Mouse (Mus musculus) heart, embryonic 16.5 days (tissue): ENCODE measurements around the gene Prdm10. TPM values are rescaled to one million over a fixed set of nuclear protein-coding genes. Genes with fewer than 3 reads are reported as not detected.

Source experiments
- ATAC-seq: fragments of 200-750 bp; cut with Nextera tagmentation; replicated peaks from 2 replicates; pipeline ENCODE4 v1.8.0; 2017; ENCODE audit warnings: moderate number of reproducible peaks; ENCODE audit not compliant: insufficient read depth, low FRiP score; ENCODE audit errors: extremely low read depth
- H3K27ac ChIP-seq: fragments of 300-500 bp; sonication (generic); 2 replicates; pipeline ENCODE4 v1.5.1; 2014; ENCODE audit warnings: mild to moderate bottlenecking, low read length, control low read depth, moderate library complexity
- H3K27me3 ChIP-seq: fragments of 300-500 bp; sonication (generic); 2 replicates; pipeline ENCODE4 v1.6.1; 2014; ENCODE audit warnings: low read length, mixed read lengths; ENCODE audit not compliant: control insufficient read depth, insufficient read depth
- H3K36me3 ChIP-seq: fragments of 300-500 bp; sonication (generic); 2 replicates; pipeline ENCODE4 v1.6.1; 2014; ENCODE audit not compliant: control insufficient read depth, insufficient read depth
- H3K4me1 ChIP-seq: fragments of 300-500 bp; sonication (generic); 2 replicates; pipeline ENCODE4 v1.6.1; 2014; ENCODE audit warnings: low read length, mixed read lengths; ENCODE audit not compliant: control insufficient read depth, insufficient read depth
- H3K4me2 ChIP-seq: fragments of 300-500 bp; sonication (generic); 2 replicates; pipeline ENCODE4 v1.6.1; 2014; ENCODE audit warnings: low read depth, mild to moderate bottlenecking, control low read depth, low read length
- H3K4me3 ChIP-seq: fragments of 300-500 bp; sonication (generic); 2 replicates; pipeline ENCODE4 v1.5.1; 2014; ENCODE audit warnings: mild to moderate bottlenecking, control low read depth, low read length
- H3K9ac ChIP-seq: fragments of 300-500 bp; sonication (generic); 2 replicates; pipeline ENCODE4 v1.6.1; 2014; ENCODE audit warnings: low read length, control low read depth
- H3K9me3 ChIP-seq: fragments of 300-500 bp; sonication (generic); replicated peaks from 2 replicates; pipeline ENCODE4 v1.6.1; 2016; ENCODE audit warnings: low read length; ENCODE audit not compliant: control insufficient read depth
- WGBS: fragments of 180-500 bp; shearing (Covaris S2); extraction: QIAGEN DNeasy Blood & Tissue Kit; methylation state at CpG from one replicate; pipeline ENCODE4 v1.1.7; 2014; 5-methylcytosine and 5-hydroxymethylcytosine counted together
- polyA plus RNA-seq: library from polyadenylated mRNA; unstranded; fragments of >200 nt; fragmentation: Nextera tagmentation; extraction: Ambion mirVana; gene quantifications from 2 replicates; pipeline ENCODE4 v1.2.1, GENCODE M21; 2015

Gene Prdm10
- polyA plus RNA-seq, 1 experiment from 2014 or later, result 3.5 TPM

DNA sequence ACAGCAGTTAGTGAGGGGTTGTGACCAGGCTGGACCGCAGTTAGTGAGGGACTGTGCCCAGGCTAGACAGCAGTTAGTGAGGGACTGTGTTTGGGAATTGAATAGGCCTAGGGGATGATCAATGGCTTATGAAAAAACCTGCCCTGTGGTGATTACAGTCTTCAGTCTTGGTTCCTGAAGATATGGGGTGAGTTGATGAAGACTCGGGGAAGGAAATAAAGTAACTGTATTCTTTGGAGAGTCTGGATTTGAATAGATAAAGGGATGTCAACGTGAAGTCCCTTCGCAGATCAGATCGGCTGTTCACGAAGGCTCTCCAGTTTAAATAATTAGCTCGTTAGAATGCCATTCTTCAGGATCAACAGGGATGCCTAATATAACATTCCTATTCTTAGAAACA, 24.4 kb upstream of the Prdm10 start:
- Histone ChIP-seq H3K27me3 (no peaks in the 10 kb centered on the region), H3K4me3 (no peak overlapping the region), H3K27ac (no peak overlapping the region), H3K4me1 (peaks cover 8% of the 10 kb centered on the region; the same call in 1 of the 2 replicates), H3K9ac (no peak overlapping the region), H3K4me2 (no peak overlapping the region), H3K36me3 (no peaks in the 10 kb centered on the region), H3K9me3 (no peaks in the 10 kb centered on the region)
- 53% methylated on average over 7 of the region's 7 CpGs for WGBS
- no peak for ATAC-seq

DNA sequence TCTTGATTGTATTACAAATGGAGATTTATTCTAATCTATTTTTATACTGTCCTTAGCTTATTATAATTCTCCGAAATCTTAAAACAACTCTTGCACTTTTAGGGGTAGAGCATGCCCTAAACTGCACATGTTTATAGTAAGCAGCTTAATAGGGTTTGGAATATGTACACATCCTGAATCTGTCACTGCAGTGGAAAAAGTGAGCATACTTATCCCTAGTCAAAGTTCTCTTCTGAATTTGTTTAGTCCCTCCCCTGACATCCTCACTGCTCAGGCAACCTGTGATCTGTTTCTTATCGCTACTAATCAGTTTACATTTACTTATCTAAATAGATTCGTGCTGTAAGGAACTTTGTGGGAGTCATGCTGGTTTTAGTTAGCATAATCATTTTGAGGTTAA, 22.1 kb upstream of the Prdm10 start:
- H3K9ac ChIP-seq, result no peak overlapping the region
- no peak for ATAC-seq
- H3K9me3 ChIP-seq, result 0 out of 2 replicates have a peak, but pooled peaks cover 1% of the 10 kb centered on the region
- H3K4me2 ChIP-seq, result no peak overlapping the region
- 56% methylated on average over 3 of the region's 3 CpGs for WGBS
- no peak overlapping the region for H3K4me3 ChIP-seq
- no peaks in the 10 kb centered on the region for H3K36me3 ChIP-seq
- H3K27ac ChIP-seq, result no peak overlapping the region
- H3K4me1 ChIP-seq, result peaks cover 13% of the 10 kb centered on the region; the same call in 1 of the 2 replicates
- H3K27me3 ChIP-seq, result no peaks in the 10 kb centered on the region

DNA sequence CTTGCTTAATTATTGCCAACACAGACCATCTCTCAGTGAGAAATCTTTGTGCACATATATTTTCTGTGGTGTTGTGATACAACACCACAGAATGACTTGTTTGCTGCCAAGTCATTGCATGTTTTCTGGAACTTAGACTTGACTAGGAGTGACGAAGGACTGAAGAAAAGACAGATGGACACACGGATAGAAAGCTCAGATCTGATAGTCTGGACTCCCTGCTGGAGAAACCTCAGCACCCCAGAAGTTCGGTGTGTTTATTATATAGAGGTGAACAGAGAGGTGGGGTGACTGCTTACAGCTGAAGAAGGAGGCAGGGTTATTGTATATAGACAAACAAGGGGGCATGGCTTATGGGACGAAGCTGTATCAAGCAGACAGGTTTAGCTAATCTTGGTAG, 20.1 kb upstream of the Prdm10 start:
- Histone ChIP-seq H3K4me3 (no peak overlapping the region), H3K27me3 (no peaks in the 10 kb centered on the region), H3K27ac (no peak overlapping the region), H3K36me3 (no peaks in the 10 kb centered on the region), H3K4me1 (peaks cover 10% of the 10 kb centered on the region; the same call in 1 of the 2 replicates), H3K4me2 (no peak overlapping the region), H3K9ac (no peak overlapping the region), H3K9me3 (0 out of 2 replicates have a peak, but pooled peaks cover 2% of the 10 kb centered on the region)
- no peak for ATAC-seq
- 67% methylated on average over 4 of the region's 4 CpGs for WGBS

DNA sequence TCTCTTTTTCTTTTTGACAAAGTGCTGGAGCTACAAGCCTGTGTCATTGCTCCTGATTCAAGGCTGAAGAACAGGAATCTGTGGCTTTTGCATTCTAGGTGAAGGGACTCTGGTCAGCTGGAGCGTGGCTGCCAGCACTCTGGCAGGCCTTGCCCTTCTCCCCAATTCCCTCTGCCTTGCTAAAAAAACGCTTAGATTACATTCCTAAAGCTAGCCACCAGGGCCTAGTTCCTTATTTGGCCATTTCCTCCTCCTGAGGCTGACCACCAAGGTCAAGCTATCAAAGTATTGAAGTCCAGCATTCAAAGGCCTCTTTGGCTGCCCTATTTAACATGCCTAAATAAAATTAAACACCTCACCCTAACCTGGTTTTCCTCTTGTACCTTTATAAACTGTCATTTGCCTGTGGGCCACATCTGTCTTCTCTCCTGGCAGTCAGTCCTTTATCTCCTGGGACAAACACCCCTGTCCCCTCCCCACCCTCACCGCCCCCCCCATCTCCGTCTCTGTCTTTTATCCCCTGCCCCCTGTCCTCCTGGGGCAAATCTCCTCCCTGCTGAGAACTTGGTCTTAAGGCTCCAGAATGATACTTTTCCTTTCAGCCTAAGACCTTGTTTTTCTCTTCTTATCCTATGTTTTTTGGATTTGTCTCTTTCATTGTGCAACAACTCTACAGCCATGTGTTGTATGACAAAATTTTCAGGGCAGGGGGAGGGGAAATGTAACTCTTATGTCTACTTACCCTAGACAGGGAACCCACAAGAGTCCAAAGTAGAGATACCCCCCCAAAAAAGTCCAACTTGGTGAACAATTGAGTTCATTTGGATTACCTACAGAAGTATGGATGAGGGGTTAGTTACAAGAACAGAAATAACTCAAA, 17.9 kb upstream of the Prdm10 start:
- Histone ChIP-seq H3K9me3 (0 out of 2 replicates have a peak, but pooled peaks cover 2% of the 10 kb centered on the region), H3K4me3 (no peak overlapping the region), H3K27me3 (no peaks in the 10 kb centered on the region), H3K36me3 (no peaks in the 10 kb centered on the region), H3K4me1 (peaks cover 27% of the 10 kb centered on the region), H3K27ac (peak overlapping the region; percentile 44; the same call in 1 of the 2 replicates), H3K9ac (no peak overlapping the region), H3K4me2 (no peak overlapping the region)
- WGBS, result 37% methylated on average over 4 of the region's 4 CpGs
- ATAC-seq, result no peak

DNA sequence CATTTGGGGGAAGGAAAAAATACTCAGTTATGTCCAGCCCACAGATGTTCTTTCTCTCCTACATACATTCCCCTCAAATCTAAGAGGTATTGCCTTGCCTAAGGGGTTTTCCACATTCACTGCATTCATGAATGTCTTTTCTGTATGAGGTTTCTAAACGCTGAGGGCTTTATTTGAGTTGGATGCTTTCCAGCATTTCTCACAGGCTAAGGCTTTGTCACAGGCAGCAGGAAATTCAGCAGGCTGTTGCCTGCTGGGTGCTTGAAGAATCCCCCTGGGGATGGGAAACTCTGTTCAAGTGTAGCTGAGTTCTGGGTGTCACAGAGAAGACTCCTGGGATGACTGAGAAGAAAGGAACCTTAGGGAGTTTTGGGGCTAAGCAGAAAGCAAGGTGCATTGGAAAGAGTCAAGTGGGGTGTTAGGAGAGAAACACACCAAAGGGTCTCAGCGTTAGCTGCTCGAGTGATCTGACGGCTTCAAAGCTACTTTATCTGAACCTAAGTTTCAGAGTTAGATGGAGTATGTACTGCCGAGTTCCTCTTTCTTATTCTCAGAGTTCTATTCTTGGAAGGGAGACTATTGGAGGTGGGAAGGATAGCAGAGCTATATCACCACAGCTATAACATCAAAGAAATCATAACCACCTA, 14.2 kb upstream of the Prdm10 start:
- peak overlapping the region; percentile 0; the same call in 1 of the 2 replicates for H3K4me2 ChIP-seq
- no peaks in the 10 kb centered on the region for H3K36me3 ChIP-seq
- ATAC-seq, result peak; percentile 61
- H3K9ac ChIP-seq, result 0 out of 2 replicates have a peak overlapping the region, but pooled peaks have one; percentile 18
- no peaks in the 10 kb centered on the region for H3K27me3 ChIP-seq
- H3K27ac ChIP-seq, result peak overlapping the region; percentile 61
- H3K4me1 ChIP-seq, result peaks cover 25% of the 10 kb centered on the region
- 12% methylated on average over 5 of the region's 5 CpGs for WGBS
- 0 out of 2 replicates have a peak, but pooled peaks cover 2% of the 10 kb centered on the region for H3K9me3 ChIP-seq
- no peak overlapping the region for H3K4me3 ChIP-seq

DNA sequence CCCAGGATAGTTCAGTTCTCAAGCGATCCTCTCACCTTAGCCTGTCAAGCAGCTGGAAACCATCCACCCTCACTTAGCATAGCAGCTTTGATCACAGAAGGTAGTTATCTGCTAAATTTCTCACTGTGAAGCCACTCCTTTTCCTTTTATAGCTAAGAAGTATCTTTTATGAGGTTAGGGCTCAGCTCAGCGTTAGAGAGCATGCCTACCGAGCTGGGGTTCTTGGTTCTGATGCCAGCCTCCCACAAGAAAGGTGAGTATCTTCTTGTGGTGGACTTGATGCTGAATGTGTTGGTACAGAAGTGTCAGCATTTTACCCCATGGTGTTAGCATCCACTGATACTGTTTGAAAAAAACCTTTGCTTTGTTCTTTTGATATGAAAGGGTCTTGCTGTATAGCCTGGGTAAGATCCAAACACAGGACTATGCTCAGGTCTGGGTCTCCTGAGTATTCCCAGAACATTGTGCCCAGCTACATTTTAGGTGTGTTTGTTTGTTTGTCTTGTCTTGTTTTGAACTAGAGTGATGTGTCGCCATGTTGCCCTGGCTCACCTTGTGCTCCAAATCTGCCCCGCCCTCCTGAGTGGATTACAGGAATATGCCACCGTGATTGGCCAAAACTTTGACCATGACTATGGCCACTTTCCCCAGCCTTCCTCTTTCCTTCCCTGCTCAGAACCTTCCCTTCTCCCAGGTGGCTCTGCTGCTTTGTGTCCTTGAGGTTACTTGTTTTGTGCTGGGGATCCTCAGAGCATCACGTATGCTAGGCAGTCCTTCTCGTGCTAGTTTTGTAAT, 8.9 kb upstream of the Prdm10 start:
- H3K27ac ChIP-seq, result no peak overlapping the region

DNA sequence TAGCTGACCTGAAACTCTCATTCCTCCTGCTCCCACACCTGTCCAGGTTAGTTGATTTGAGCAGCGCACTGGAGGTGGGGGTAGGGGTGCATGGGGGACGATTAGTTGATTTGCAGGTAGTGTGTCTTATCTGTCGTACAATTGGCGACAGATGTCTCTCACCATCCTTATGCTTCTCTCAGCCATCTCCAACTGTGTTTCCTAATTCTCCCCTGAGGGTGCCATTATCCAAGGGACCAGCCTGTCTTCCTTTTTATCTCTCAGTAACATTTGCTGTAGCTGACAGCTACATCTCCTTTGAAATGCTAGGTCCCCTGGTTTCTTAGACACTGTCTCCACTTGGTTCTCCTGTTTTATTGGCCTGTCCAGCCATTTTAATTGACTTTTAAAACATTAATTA, 8.2 kb upstream of the Prdm10 start:
- Histone ChIP-seq H3K4me3 (no peak overlapping the region), H3K4me1 (peaks cover 7% of the 10 kb centered on the region; the same call in 1 of the 2 replicates), H3K4me2 (no peak overlapping the region), H3K9me3 (no peaks in the 10 kb centered on the region), H3K27me3 (no peaks in the 10 kb centered on the region), H3K27ac (no peak overlapping the region), H3K9ac (no peak overlapping the region), H3K36me3 (no peaks in the 10 kb centered on the region)
- WGBS, result 69% methylated on average over 4 of the region's 4 CpGs
- ATAC-seq, result no peak

More for the DNA sequence above, 8.9 kb upstream of the Prdm10 start:
- Histone ChIP-seq H3K9ac (no peak overlapping the region), H3K4me1 (peaks cover 13% of the 10 kb centered on the region), H3K27me3 (no peaks in the 10 kb centered on the region), H3K4me3 (no peak overlapping the region), H3K4me2 (no peak overlapping the region), H3K36me3 (no peaks in the 10 kb centered on the region), H3K9me3 (no peaks in the 10 kb centered on the region)
- ATAC-seq, result no peak
- 65% methylated on average over 8 of the region's 8 CpGs for WGBS

DNA sequence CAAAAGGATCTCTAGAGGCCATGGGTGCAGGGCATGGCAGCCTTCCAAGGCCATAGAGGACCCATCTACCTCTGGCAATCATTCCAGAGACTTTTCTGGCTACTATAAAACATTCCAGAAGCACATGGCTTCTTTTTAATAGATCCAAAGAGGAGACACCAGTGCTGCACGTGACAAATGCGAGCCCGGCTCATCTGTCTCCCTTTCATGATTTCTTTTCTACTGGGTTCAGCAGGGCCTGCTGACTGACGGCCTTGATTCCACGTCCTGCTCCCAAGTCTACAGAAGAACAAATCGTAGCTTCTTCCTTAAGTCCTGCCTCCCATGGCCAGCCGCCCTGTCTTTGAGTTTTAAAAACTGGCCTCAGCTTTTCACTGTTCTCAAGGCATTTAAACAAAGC, 1.7 kb upstream of the Prdm10 start:
- Histone ChIP-seq H3K4me1 (no peaks in the 10 kb centered on the region), H3K36me3 (no peaks in the 10 kb centered on the region), H3K4me3 (no peak overlapping the region), H3K27me3 (no peaks in the 10 kb centered on the region), H3K9ac (no peak overlapping the region), H3K9me3 (no peaks in the 10 kb centered on the region), H3K27ac (no peak overlapping the region), H3K4me2 (no peak overlapping the region)
- ATAC-seq, result no peak
- WGBS, result 84% methylated on average over 7 of the region's 7 CpGs
